Mouse (Mus musculus) midbrain, embryonic 16.5 days (tissue): ENCODE measurements around the gene Rab19. TPM values are rescaled to one million over a fixed set of nuclear protein-coding genes. Genes with fewer than 3 reads are reported as not detected.
"Not testable (repeated sequence)": the region's sequence is repeated elsewhere in the genome, so short reads cannot be mapped to it uniquely, and the experiment has no call there.

Experiments
- ATAC-seq: fragments of 200-750 bp; cut with Nextera tagmentation; 2 replicates; pipeline ENCODE4 v1.8.0; 2017; ENCODE audit warnings: moderate TSS enrichment
- H3K27ac ChIP-seq: fragments of 300-500 bp; sonication (generic); 2 replicates; pipeline ENCODE4 v1.5.1; 2014; ENCODE audit warnings: mild to moderate bottlenecking, low read length, mixed read lengths
- H3K27me3 ChIP-seq: fragments of 300-500 bp; sonication (generic); 2 replicates; pipeline ENCODE4 v1.6.1; 2014; ENCODE audit warnings: low read depth, low read length, mixed read lengths; ENCODE audit not compliant: control insufficient read depth, insufficient read depth
- H3K36me3 ChIP-seq: fragments of 300-500 bp; sonication (generic); 2 replicates; pipeline ENCODE4 v1.6.1; 2014; ENCODE audit warnings: mild to moderate bottlenecking, low read length, moderate library complexity, mixed read lengths; ENCODE audit not compliant: control insufficient read depth, insufficient read depth
- H3K4me1 ChIP-seq: fragments of 300-500 bp; sonication (generic); 2 replicates; pipeline ENCODE4 v1.6.1; 2014; ENCODE audit warnings: mild to moderate bottlenecking, low read length, mixed read lengths; ENCODE audit not compliant: control insufficient read depth, insufficient read depth
- H3K4me2 ChIP-seq: fragments of 300-500 bp; sonication (generic); 2 replicates; pipeline ENCODE4 v1.6.1; 2014; ENCODE audit warnings: mild to moderate bottlenecking, low read length, mixed read lengths
- H3K4me3 ChIP-seq: fragments of 300-500 bp; sonication (generic); 2 replicates; pipeline ENCODE4 v1.5.1; 2014; ENCODE audit warnings: low read depth, mild to moderate bottlenecking, low read length, moderate library complexity, mixed read lengths
- H3K9ac ChIP-seq: fragments of 300-500 bp; sonication (generic); 2 replicates; pipeline ENCODE4 v1.6.1; 2014; ENCODE audit warnings: low read depth, low read length, mixed read lengths
- H3K9me3 ChIP-seq: fragments of 300-500 bp; sonication (generic); replicated peaks from 2 replicates; pipeline ENCODE4 v1.6.1; 2014; ENCODE audit warnings: mild to moderate bottlenecking, low read length, mixed read lengths; ENCODE audit not compliant: control insufficient read depth, poor library complexity, severe bottlenecking
- WGBS: fragments of 180-500 bp; shearing (Covaris S2); extraction: QIAGEN DNeasy Blood & Tissue Kit; methylation state at CpG from one replicate; pipeline ENCODE4 v1.1.7; 2014; 5-methylcytosine and 5-hydroxymethylcytosine counted together
- polyA plus RNA-seq: library from polyadenylated mRNA; unstranded; fragments of >200 nt; fragmentation: Nextera tagmentation; extraction: Ambion mirVana; gene quantifications from 2 replicates; pipeline ENCODE4 v1.2.1, GENCODE M21; 2015

The Rab19 gene
- polyA plus RNA-seq, 1 experiment from 2014 or later, result not detected

DNA sequence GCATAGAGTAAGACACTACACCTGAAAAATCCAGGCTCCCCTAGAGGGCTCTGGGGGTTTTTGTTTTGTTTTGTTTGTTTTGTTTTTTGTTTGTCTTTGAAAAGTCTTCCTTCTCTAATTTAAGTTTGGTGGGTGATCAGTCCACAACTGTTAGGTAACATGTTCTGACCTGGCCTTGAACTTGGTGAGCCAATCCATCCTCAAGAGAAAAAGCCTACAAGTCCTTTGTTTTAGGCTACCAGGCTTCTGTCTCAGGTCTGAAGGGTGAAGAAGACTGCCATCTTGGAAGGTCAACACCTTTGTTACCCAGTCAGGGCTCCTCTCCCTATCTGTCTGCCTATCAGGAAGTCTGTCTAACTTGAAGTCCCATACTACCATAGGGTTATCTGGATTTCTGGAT lies 52.7 kb downstream of the Rab19 start:
- H3K9me3 ChIP-seq, result no peaks in the 10 kb centered on the region
- H3K9ac ChIP-seq, result no peak overlapping the region
- no peak overlapping the region for H3K27ac ChIP-seq
- ATAC-seq, result no peak
- H3K4me2 ChIP-seq, result no peak overlapping the region
- H3K4me1 ChIP-seq, result no peaks in the 10 kb centered on the region
- H3K27me3 ChIP-seq, result no peaks in the 10 kb centered on the region
- H3K4me3 ChIP-seq, result no peak overlapping the region
- no peaks in the 10 kb centered on the region for H3K36me3 ChIP-seq

GRCm38 (mm10) chr6:39434111-39434885 lies 53.3 kb downstream of the Rab19 start:
- Histone ChIP-seq H3K36me3 (no peaks in the 10 kb centered on the region), H3K9ac (no peak overlapping the region), H3K9me3 (no peaks in the 10 kb centered on the region), H3K4me1 (no peaks in the 10 kb centered on the region), H3K27me3 (no peaks in the 10 kb centered on the region), H3K4me2 (no peak overlapping the region), H3K4me3 (no peak overlapping the region), H3K27ac (no peak overlapping the region)
- no peak for ATAC-seq
- WGBS, result 92% methylated on average over 2 of the region's 2 CpGs

GRCm38 (mm10) chr6:39434886-39435492 lies 54.0 kb downstream of the Rab19 start:
- H3K4me1 ChIP-seq, result no peaks in the 10 kb centered on the region
- no peak for ATAC-seq
- H3K27ac ChIP-seq, result no peak overlapping the region
- no peaks in the 10 kb centered on the region for H3K36me3 ChIP-seq
- 16% methylated on average over 2 of the region's 2 CpGs for WGBS
- no peaks in the 10 kb centered on the region for H3K27me3 ChIP-seq
- no peak overlapping the region for H3K4me2 ChIP-seq
- no peak overlapping the region for H3K4me3 ChIP-seq
- no peak overlapping the region for H3K9ac ChIP-seq
- H3K9me3 ChIP-seq, result no peaks in the 10 kb centered on the region

DNA sequence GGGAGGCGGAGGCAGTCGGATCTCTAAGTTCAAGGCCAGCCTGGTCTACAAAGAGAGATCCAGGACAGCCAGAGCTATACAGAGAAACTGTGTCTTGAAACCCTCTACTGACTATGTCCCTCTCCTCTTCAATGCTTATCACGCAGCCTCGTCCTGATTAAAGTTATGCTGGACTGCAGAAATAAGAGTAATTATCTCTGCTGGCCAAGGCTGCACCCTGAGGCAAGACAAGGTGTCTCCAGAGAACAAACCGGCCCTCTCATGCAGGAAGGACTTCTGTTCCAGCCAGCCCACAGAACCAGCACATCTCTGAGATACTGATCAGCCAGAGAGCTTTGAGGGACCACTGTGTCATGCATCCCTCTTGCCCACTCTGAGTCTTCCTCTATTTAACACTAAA lies 54.9 kb downstream of the Rab19 start:
- H3K4me2 ChIP-seq, result no peak overlapping the region
- H3K9ac ChIP-seq, result no peak overlapping the region
- H3K27ac ChIP-seq, result no peak overlapping the region
- no peaks in the 10 kb centered on the region for H3K9me3 ChIP-seq
- no peak overlapping the region for H3K4me3 ChIP-seq
- ATAC-seq, result no peak
- no peaks in the 10 kb centered on the region for H3K4me1 ChIP-seq
- WGBS, result 87% methylated on average over 5 of the region's 5 CpGs
- no peaks in the 10 kb centered on the region for H3K27me3 ChIP-seq
- no peaks in the 10 kb centered on the region for H3K36me3 ChIP-seq

- not testable (repeated sequence) for ATAC-seq, H3K27me3 ChIP-seq, H3K4me1 ChIP-seq, H3K4me3 ChIP-seq, H3K4me2 ChIP-seq, H3K9me3 ChIP-seq, H3K9ac ChIP-seq, H3K27ac ChIP-seq, H3K36me3 ChIP-seq
- WGBS, result 93% methylated on average over 6 of the region's 6 CpGs
These were observed 56.5 kb downstream of the Rab19 start for GRCm38 (mm10) chr6:39437519-39437918.

Other genes starting within 250 kb of the Rab19 start
- gene Kdm7a, start 174.4 kb upstream of the Rab19 start, polyA plus RNA-seq, result 4.6 and 5.8 TPM in 2 replicates
- 64.9 and 67.9 TPM in 2 replicates for gene Slc37a3, start 3.5 kb upstream of the Rab19 start, polyA plus RNA-seq
- 258 and 268 TPM in 2 replicates for gene Mkrn1, start 39.3 kb downstream of the Rab19 start, polyA plus RNA-seq
- 15.6 and 17.0 TPM in 2 replicates for gene Dennd2a, start 176.7 kb downstream of the Rab19 start, polyA plus RNA-seq
- gene Adck2, start 192.7 kb downstream of the Rab19 start, polyA plus RNA-seq, result 47.2 and 50.3 TPM in 2 replicates
- 0.70 and 2.1 TPM in 2 replicates for gene Gm42420, start 204.6 kb downstream of the Rab19 start, polyA plus RNA-seq
- 390 and 451 TPM in 2 replicates for gene Ndufb2, start 211.4 kb downstream of the Rab19 start, polyA plus RNA-seq